Mouse (Mus musculus) liver, embryonic 14.5 days (tissue): ENCODE measurements around the gene Rin1.

Experiments
- CTCF ChIP-seq: IDR thresholded peaks from 2 replicates; pipeline ENCODE4 v1.5.1; 2016; ENCODE audit warnings: antibody characterized with exemption, low read depth, control low read depth
- EP300 ChIP-seq: IDR thresholded peaks from 2 replicates; pipeline ENCODE4 v1.6.1; 2016; ENCODE audit warnings: antibody characterized with exemption, low read depth

DNA sequence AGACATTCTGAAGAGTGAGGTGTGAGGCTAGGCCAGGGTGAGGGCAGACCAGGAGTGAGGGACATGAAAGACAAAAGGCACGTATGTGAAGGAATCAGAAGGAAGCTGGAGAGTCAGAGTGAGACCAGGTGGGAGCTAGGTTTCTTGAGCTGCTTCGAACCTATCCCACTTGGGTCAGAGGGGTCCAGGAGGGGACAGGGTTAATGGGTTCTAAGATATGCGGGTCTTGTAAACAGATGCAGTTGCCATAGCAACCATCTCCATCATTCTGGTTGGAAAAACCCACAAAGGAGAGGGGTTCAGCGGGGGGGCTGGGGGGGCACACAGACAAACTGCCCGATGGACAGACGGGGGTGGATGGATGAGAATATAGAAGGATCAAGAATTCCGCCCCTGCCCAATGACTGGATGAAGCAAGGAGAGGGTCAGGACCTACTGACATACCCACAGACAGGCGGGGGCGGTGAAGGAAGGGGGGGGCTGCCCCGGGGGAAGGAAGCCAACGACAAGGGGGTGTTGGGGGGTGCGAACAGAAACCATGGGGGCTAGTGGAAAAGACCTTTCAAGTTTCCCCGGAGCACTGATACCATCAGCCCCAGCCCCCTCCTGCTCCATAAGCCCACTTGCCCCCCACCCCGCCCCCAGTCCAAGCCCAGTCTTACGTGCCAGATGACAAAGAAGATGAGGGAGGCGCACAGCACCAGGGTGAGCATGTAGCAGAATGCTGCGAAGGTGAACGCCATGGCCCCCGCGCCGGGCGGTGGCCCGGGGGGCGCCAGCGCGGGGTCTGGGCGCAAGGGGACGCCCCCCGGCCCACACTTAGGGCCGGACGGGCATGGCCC lies 47.5 kb downstream of the Rin1 start:
- TF ChIP-seq CTCF, result no peak
- no peak for TF ChIP-seq EP300
